Mouse (Mus musculus) cerebellum, postnatal 25 days (tissue): ENCODE measurements around the gene Ilvbl.
A peak's percentile ranks its signal among the peaks of the same experiment; 100 is the strongest.
"Not testable (repeated sequence)": the region's sequence is repeated elsewhere in the genome, so short reads cannot be mapped to it uniquely, and the experiment has no call there.

Experiments used
- DNase-seq, 2 experiments: peaks; one replicate each; pipeline ENCODE4 v3.0.0; 2021; ENCODE audit warnings: mixed read lengths in 2 of 2

Gene Ilvbl

DNA sequence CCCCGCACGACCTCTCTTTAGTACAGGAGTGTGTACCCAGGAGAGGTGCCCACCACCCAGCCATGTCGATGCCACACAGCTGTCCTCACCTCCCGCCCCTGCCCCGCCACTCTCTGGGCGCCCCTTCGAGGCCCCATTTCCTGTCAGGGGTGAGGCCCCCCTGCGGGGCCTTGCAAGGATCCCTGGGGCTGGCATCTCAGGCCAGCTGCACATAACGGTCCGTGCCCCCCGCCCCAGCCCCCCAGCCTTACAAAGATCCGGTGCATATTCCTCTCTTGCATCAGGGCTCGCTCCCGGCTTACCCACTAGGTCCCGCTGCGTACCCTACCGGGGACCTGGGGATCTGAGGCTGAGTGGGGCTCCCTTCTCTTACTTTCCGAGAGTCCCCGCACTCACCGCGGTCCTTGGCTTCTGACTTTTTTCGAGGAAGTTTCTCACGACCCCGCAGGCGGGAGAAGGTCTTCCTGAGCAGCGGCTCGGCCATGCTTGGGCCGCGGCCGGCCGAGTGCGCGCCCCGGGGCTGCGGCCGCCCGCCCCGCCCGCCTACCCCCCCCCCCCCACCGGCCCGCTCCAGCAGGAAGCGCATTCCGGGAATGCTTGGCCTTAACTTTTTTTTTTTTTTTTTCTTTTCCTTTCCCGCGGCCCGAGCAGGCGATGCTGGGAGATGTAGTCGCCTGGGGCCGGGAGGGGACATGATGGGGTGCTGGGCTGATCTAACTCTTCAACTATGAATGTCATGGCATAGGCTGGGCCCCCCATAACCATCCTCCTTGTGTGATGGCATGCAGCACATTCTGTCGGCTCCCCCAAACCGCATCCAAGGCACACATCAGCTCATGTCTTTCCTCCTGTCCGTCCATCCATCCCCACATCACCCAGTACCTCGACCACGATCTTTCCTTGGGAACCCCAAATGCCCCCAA lies 17.5 kb downstream of the Ilvbl start, which contains the start of gene Syde1:
Gene Syde1, minus strand, starts transcription at position 559 of the 923 bp plus-strand sequence.
- DNase-seq: peak; percentile 44 to 47

DNA sequence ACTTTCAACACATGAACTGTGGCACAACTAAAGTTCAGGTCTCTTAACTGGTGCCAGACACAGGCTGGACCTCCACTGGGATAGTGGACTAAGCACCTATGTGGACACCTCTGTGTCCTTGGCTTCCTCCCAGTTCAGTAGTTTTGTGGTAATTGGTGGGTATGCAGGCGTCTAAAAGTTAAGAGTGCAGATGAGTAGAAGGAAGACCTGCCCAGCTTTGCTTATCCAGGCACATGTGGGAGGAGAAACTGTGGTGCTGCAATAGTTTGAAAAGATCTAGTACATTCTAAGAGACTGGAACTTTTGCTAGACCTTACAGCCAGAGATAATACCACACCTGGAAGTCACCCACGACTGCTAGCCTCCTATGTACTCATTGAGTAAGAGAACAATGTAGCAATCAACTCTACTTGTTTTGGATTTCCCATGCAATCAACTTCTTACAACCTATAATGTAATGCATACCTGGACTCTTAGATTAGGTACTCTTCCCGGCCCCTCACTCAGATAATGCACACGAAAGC lies 18.8 kb downstream of the Ilvbl start:
- no peak for DNase-seq

DNA sequence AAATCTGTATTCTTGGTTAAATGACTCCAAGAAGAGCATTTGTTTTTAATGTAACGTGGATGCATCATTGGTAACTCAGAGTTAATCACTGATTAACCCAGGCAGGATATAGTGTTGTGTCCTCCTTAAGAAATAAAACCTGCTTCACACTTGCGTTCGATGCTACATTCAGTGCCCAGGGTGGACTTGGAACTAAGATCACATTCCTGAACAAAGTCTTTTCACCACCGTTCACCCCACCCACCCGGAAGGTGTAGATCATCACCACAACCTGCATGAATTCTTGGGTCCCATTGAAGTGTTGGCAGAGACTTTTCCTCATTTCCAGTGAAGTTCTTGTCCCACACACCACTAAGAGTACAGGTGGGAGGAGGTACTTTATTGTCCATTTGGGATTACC lies 19.6 kb downstream of the Ilvbl start:
- no peak for DNase-seq

DNA sequence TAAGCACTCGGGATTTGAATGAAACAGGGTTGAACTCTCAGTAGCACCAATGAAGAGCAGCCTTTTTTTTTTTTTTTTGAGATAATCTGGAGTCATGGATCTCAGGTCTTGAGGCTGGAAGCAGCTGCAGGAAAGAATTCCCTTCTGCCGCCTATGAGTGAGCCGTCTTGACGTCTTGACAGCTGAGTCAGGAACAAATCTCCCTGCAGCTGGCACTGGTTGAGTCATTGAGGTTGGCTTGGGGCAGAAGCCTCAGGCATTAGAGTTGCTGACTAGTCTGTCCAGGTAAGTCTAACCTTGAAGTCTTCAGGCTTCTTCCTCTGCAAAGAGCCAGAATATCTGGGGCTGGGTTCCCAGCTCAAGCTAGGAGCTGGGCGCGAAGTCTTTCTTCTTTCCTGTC lies 20.0 kb downstream of the Ilvbl start:
- DNase-seq: no peak

DNA sequence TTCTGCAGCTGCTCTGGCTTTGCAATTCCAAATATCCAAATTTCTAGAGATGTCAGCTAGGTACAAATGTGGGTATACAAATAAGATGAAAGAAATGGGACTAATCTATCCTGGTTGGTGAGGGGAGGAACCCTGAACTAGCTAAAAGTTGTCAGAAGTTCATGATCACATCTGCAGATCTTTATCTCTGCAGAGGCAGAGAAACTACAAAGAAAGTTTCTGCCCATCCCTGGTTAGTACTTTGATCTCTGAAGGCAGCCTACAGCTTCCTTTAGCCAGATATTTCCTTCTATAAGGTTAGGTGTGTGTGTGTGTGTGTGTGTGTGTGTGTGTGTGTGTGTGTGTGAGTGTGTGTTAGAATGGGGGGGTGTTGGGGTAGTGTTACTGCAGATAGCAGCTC lies 20.4 kb downstream of the Ilvbl start:
- no peak for DNase-seq

DNA sequence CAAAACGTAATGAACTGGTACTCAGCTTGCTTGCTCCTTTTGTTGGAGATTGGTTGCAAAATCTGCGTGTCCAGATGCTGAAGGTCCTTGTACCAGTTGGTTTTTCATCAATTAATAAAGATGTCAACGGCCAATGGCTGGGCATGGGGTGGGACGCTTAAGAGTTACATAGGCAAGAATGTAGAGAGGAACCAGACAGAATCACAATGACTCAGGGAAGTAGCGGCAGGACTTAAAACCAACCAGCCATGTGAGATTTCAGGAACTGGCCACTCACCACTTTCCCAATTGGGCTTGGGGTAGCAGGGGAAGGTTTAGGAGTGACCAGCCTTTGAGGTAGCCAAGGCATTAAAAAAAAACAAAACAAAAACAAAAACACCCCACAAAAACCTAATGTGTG lies 25.7 kb downstream of the Ilvbl start:
- no peak for DNase-seq

DNA sequence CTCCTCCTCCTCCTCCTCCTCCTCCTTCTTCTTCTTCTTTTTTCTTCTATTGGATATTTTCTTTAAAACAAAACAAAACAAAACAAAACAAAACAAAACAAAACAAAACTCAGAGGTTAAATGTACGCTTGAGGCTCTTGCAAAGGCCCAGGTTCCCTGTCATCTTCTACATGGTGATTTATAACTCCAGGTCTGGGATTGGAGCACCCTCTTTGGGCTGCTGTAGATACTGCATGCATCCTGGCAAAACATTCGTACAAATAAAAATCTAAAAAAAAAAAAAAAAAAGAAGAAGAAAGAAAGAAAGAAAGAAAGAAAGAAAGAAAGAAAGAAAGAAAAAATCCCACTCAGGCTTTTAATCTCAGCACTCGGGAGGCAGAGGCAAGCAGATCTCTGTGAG lies 30.9 kb downstream of the Ilvbl start:
- peak; percentile 61 to 78 for DNase-seq

DNA sequence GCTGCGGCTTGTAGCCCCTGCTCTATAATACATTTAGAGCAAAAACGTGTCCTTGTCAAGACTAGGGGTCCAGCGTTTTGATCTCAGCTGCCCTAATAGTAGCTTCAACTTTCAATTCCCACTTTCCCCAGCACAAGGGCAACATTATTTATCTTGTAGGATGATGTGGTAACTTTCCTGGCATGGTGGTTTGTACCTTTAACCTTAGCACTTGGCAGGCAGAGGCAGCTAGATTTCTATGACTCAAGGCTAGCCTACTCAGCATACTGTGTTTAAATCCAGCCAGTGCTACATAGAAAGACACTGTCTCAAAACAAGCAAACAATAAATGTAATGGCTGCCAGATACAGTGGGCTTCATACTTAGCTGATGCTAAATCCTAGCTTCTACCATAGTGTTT lies 33.5 kb downstream of the Ilvbl start:
- DNase-seq: no peak

DNA sequence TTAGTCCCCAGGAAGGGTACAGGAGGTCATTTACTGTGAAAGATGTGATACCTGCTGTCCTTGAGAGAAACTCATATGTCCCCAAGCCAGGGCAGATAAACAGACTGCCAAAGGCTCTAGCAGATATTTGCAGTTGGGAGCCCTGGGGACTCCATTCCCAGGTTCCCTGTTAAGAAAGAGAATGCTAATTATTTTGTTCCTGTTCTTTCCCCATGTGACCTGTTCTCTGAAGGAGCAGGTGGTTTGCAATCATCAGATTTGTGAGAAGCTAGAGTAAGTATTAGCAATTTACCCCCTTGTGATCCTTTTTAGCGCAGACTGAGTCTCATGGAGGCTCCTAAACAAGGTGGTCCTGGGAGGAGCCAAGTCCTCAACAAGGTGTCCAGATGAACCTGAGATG lies 43.8 kb downstream of the Ilvbl start, which contains the start of gene Olfr1357:
Gene Olfr1357, minus strand, starts transcription at position 101 of the 400 bp plus-strand sequence.
- DNase-seq: no peak

DNA sequence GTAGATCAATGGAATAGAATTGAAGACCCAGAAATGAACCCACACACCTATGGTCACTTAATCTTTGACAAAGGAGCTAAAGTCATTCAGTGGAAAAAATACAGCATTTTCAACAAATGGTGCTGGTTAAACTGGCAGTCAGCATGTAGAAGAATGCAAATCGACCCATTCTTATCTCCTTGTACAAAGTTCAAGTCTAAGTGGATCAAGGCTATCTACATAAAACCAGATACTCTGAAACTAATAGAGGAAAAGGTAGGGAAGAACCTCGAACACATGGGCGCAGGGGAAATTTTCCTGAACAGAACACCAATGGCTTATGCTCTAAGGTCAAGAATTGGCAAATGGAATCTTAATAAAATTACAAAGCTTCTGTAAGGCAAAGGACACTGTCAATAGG lies 49.0 kb downstream of the Ilvbl start:
- not testable (repeated sequence) for DNase-seq

DNA sequence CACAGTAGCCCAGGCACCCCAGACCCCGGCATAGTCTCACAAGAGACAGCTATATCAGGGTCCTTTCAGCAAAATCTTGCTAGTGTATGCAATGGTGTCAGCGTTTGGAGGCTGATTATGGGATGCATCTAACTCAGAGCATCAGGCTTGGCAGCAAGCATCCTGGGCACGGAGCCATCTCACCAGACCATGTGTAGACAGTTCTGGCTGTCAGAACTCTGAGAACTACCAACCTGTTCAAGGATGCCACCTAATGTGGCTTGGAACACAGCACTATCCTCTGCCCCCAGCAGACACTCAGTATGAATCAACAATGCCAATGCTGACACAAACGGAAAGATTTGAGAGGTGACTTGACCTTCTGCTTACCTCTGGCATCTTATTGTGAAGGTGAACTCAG lies 56.0 kb downstream of the Ilvbl start:
- DNase-seq: peak; percentile 68 to 85

DNA sequence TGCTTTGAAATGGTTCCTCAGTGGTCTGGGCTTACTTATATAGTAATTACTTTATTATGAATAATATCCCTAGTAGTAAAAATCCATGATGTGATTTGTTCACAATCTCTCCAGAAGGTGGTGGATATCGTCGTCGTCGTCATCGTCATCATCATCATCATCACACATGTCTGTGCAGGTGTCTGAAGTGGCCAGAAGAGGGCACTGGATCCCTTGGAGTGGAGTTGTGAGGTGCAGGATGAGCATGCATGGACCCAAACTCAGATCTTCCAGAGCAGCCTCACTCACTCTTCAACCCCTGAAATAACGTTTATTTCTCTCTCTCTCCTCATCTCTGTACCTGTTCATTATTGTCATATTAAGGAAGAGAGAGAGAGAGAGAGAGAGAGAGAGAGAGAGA lies 58.2 kb downstream of the Ilvbl start:
- DNase-seq: peak; percentile 36 to 57
